Mouse (Mus musculus) spleen, adult 2 months (tissue): ENCODE results near the gene H2al2a.

ENCODE experiments used
- CTCF ChIP-seq: fragments of 200-500 bp; IDR thresholded peaks from 2 replicates; pipeline ENCODE4 v1.5.1; 2011; ENCODE audit warnings: mild to moderate bottlenecking, inconsistent platforms; ENCODE audit not compliant: insufficient read depth, insufficient read length, insufficient replicate concordance; ENCODE audit errors: extremely low read depth
- POLR2A ChIP-seq: fragments of 200-500 bp; IDR thresholded peaks from 2 replicates; pipeline ENCODE4 v1.6.1; 2011; ENCODE audit warnings: low read depth, low read length, inconsistent platforms

GRCm38 (mm10) chr2:18031271-18031821, 34.6 kb upstream of the H2al2a start:
- no peak for TF ChIP-seq CTCF
- TF ChIP-seq POLR2A: no peak
